Mouse (Mus musculus) cerebellum, adult 2 months (tissue): ENCODE measurements around the gene Dag1.

Experiments used
- CTCF ChIP-seq: fragments of 200-500 bp; IDR thresholded peaks from 2 replicates; pipeline ENCODE4 v1.5.1; 2011; ENCODE audit warnings: low read depth, mild to moderate bottlenecking, control low read depth, low read length, moderate library complexity, borderline replicate concordance; ENCODE audit not compliant: insufficient read depth
- POLR2A ChIP-seq: fragments of 200-500 bp; IDR thresholded peaks from 2 replicates; pipeline ENCODE4 v1.6.1; 2011; ENCODE audit warnings: low read length, control low read depth, borderline replicate concordance; ENCODE audit not compliant: insufficient read depth

DNA sequence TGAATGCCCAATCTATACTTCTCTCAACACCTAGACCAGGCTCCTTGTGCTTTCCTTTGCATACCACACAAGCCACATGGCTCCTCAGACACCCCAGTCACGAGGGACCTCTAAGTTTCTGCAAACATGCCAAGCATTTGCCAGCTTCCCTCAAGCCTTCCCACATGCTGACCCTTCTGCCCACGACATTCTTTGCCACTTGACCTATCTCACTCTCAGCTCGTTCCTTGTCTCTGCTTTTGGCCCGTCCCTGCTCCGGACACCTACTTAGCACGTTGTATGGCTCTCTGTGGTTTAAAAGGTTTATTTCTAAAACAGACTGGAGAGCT, 11.5 kb upstream of the Dag1 start:
- no peak for TF ChIP-seq POLR2A
- no peak for TF ChIP-seq CTCF
